Mouse (Mus musculus): Measurements from ENCODE around the gene Gpsm1. TPM values are rescaled to one million over a fixed set of nuclear protein-coding genes. Genes with fewer than 3 reads are reported as not detected.

Gpsm1 gene
- total and polyA plus RNA-seq, 2 experiments, result 0.74 to 1.9 TPM

DNA sequence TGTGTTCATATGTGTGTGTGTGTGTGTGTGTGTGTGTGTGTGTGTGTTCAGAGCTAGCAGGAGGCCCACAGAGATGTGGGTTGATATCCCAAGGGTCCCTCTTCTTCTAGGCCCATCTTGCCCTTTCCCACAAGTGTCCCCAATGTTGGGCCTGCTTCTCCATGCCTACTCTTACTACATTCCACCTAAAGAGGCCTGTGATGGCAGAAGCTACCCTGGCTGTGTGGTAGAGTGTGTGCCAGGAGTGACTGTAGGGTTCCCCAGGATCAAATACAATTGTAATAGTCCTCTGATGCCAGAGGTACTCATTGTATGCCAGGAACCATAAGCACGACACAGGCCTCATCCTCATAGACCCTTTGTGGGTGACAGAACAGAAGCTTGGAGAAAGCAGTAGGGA, 1.9 kb upstream of the Gpsm1 start:
- Histone ChIP-seq H3K36me3 (ENCODE audit: control insufficient read depth, insufficient read depth, low read length) (no peaks in the 10 kb centered on the region), H3K27me3 (ENCODE audit: control insufficient read depth, insufficient read depth, low read length) (no peaks in the 10 kb centered on the region), H3K4me1 (ENCODE audit: control insufficient read depth, insufficient read depth, low read length) (no peaks in the 10 kb centered on the region), H3K79me2 (ENCODE audit: control insufficient read depth, insufficient read depth, low read length) (no peaks in the 10 kb centered on the region), H3K9ac (ENCODE audit: low read depth, low read length) (no peak overlapping the region), H3K4me3 (ENCODE audit: insufficient read depth, low read depth, low read length) (no peak overlapping the region), H3K27ac (replicated peaks; ENCODE audit: insufficient read depth, low read depth, low read length) (no peak overlapping the region)
- 78% methylated on average over 1 of the region's 1 CpGs for WGBS
- TF ChIP-seq CTCF (IDR thresholded peaks at IDR 0.05; ENCODE audit: low read depth, low read length) (no peak), POLR2A (IDR thresholded peaks at IDR 0.05; ENCODE audit: extremely low read depth, insufficient read depth, low read length) (no peak)
- DNase-seq (ENCODE audit: extremely low read depth, low read depth, low spot score), result no peak

DNA sequence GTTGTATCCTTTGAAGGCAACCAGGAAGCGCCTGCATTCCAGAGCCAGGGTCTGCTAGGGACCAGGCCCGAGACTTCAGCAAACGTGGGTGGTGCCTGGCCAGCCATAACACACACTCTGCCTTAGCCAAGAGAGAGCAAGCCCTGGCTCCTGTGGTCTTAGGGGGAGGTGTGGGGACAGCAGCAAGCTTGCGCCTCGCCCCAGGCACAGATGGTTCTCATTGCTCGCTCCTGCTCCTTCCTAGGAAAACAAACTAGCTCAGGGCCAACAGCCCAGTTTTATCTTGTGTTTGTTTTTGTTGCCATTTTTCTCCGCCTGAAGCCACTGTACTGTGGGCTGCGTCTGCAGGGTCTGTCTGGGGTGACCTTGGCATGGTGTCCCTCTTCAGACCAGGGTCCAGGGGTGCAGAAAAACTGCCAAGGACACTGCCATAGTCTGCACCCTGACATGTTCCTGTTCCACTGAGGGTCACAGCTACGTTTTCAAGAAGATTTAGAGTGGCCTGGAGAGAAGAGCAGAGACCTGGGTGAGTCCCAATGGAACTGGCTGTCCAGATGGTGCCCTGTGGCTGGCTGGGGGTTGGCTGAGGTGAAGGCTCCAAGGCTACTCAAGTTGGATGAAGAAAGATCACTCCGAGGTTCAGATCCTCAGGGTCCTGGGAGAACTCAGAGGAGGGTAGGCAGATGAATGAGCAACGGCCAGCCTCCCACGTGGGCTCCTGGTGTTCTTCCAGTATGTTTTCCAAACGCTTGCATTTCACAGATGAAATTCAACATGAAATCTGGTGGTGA, 839 bp upstream of the Gpsm1 start:
- no peak overlapping the region for H3K4me3 ChIP-seq (ENCODE audit: insufficient read depth, low read depth, low read length)
- no peaks in the 10 kb centered on the region for H3K27me3 ChIP-seq (ENCODE audit: control insufficient read depth, insufficient read depth, low read length)
- TF ChIP-seq POLR2A (IDR thresholded peaks at IDR 0.05; ENCODE audit: extremely low read depth, insufficient read depth, low read length) (no peak), CTCF (IDR thresholded peaks at IDR 0.05; ENCODE audit: low read depth, low read length) (no peak)
- H3K36me3 ChIP-seq (ENCODE audit: control insufficient read depth, insufficient read depth, low read length), result no peaks in the 10 kb centered on the region
- 84% methylated on average over 13 of the region's 13 CpGs for WGBS
- no peaks in the 10 kb centered on the region for H3K4me1 ChIP-seq (ENCODE audit: control insufficient read depth, insufficient read depth, low read length)
- DNase-seq (ENCODE audit: extremely low read depth, low read depth, low spot score), result peak; percentile 23
- no peak overlapping the region for H3K9ac ChIP-seq (ENCODE audit: low read depth, low read length)
- peak overlapping the region; percentile 47 for H3K27ac ChIP-seq (replicated peaks; ENCODE audit: insufficient read depth, low read depth, low read length)
- H3K79me2 ChIP-seq (ENCODE audit: control insufficient read depth, insufficient read depth, low read length), result no peaks in the 10 kb centered on the region

DNA sequence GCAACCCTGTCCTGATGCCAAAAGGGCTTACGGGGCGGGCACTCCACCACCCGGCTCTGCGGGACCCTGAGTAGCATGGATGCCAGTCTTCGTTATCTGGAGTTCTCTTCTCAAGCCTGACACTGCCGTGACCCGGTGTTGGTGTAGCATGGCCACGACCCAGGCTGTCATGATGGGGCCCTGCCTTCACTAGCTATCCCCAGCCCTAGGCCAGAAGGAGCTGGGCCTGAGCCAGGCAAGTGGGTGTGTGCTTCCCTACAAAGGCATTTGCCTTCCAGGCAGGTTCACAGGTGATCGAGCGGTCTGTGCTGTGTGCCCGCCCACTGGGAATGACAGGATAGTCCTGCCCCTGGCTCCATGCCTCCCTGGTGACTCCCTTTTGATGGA, 603 bp downstream of the Gpsm1 start:
- no peaks in the 10 kb centered on the region for H3K36me3 ChIP-seq (ENCODE audit: control insufficient read depth, insufficient read depth, low read length)
- peak; percentile 8 for DNase-seq (ENCODE audit: extremely low read depth, low read depth, low spot score)
- no peak overlapping the region for H3K27ac ChIP-seq (replicated peaks; ENCODE audit: insufficient read depth, low read depth, low read length)
- WGBS, result 6% methylated on average over 11 of the region's 11 CpGs
- no peak for TF ChIP-seq POLR2A (IDR thresholded peaks at IDR 0.05; ENCODE audit: extremely low read depth, insufficient read depth, low read length)
- no peak for TF ChIP-seq CTCF (IDR thresholded peaks at IDR 0.05; ENCODE audit: low read depth, low read length)
- H3K4me1 ChIP-seq (ENCODE audit: control insufficient read depth, insufficient read depth, low read length), result no peaks in the 10 kb centered on the region
- H3K79me2 ChIP-seq (ENCODE audit: control insufficient read depth, insufficient read depth, low read length), result no peaks in the 10 kb centered on the region
- peak overlapping the region; percentile 74 for H3K9ac ChIP-seq (ENCODE audit: low read depth, low read length)
- no peaks in the 10 kb centered on the region for H3K27me3 ChIP-seq (ENCODE audit: control insufficient read depth, insufficient read depth, low read length)
- H3K4me3 ChIP-seq (ENCODE audit: insufficient read depth, low read depth, low read length), result peak overlapping the region; percentile 65

DNA sequence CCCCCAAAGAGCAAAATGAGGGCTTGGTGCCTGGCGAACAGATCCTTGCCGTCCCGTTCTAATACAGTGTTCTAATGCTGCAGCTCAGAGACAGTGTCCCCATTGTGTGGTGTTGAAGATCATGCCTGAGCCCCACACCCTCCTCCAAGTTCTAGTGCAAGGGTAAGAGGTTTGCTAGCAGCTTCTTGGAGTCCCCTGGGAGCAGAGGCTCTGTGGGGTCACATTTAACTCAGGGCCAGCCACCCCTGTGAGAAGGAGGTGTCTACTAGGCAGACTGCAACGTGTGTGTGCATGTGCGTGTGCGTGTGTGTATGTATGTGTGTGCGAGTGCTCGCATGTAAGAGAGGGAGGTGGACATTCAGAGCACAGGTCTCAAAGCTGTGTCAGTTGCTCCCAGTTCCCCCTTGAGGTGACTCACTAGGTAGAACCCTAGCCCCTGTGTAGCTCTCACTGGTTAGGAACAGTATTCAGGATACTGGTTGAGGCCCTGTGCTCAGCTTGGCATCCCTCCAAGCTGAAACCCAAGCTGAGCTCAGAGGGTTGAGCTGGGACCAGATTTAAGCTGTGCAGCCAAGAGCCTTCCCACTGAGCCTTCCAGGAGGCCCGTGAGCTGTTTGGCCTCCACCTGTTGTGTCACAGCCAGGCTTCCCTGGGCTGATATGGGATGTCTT, 1.4 kb downstream of the Gpsm1 start:
- no peak for TF ChIP-seq POLR2A (IDR thresholded peaks at IDR 0.05; ENCODE audit: extremely low read depth, insufficient read depth, low read length)
- TF ChIP-seq CTCF (IDR thresholded peaks at IDR 0.05; ENCODE audit: low read depth, low read length), result no peak
- H3K36me3 ChIP-seq (ENCODE audit: control insufficient read depth, insufficient read depth, low read length), result no peaks in the 10 kb centered on the region
- H3K9ac ChIP-seq (ENCODE audit: low read depth, low read length), result no peak overlapping the region

DNA sequence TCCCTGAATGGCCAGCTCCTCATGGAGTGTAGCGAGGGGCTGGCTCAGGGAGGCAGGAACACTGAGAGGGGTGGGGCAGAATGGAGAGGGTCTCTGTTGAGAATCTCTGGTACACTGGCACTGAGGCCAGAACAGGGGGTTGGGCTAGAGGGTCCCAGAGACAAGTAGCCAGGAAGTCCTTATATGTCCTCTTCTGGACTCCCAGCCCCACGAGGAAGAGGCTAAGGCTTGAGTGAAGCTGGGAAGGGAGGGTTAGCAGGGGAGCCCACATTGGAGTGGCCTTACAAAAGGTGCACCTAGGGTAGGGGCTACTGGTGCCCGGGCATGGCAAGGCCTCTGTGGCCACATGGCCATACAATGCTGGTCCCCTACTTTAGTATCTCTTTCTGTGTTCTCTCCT, 2.1 kb downstream of the Gpsm1 start:
- 78% methylated on average over 3 of the region's 3 CpGs for WGBS
- TF ChIP-seq CTCF (IDR thresholded peaks at IDR 0.05; ENCODE audit: low read depth, low read length), result no peak
- TF ChIP-seq POLR2A (IDR thresholded peaks at IDR 0.05; ENCODE audit: extremely low read depth, insufficient read depth, low read length), result no peak
- H3K79me2 ChIP-seq (ENCODE audit: control insufficient read depth, insufficient read depth, low read length), result no peaks in the 10 kb centered on the region
- no peaks in the 10 kb centered on the region for H3K36me3 ChIP-seq (ENCODE audit: control insufficient read depth, insufficient read depth, low read length)
- H3K4me3 ChIP-seq (ENCODE audit: insufficient read depth, low read depth, low read length), result no peak overlapping the region
- DNase-seq (ENCODE audit: extremely low read depth, low read depth, low spot score), result no peak
- H3K4me1 ChIP-seq (ENCODE audit: control insufficient read depth, insufficient read depth, low read length), result no peaks in the 10 kb centered on the region
- H3K27me3 ChIP-seq (ENCODE audit: control insufficient read depth, insufficient read depth, low read length), result no peaks in the 10 kb centered on the region
- H3K27ac ChIP-seq (replicated peaks; ENCODE audit: insufficient read depth, low read depth, low read length), result no peak overlapping the region
- H3K9ac ChIP-seq (ENCODE audit: low read depth, low read length), result no peak overlapping the region

More for the DNA sequence above, 1.4 kb downstream of the Gpsm1 start:
- Histone ChIP-seq H3K27ac (replicated peaks; ENCODE audit: insufficient read depth, low read depth, low read length) (no peak overlapping the region), H3K79me2 (ENCODE audit: control insufficient read depth, insufficient read depth, low read length) (no peaks in the 10 kb centered on the region), H3K4me3 (ENCODE audit: insufficient read depth, low read depth, low read length) (no peak overlapping the region), H3K4me1 (ENCODE audit: control insufficient read depth, insufficient read depth, low read length) (no peaks in the 10 kb centered on the region), H3K27me3 (ENCODE audit: control insufficient read depth, insufficient read depth, low read length) (no peaks in the 10 kb centered on the region)
- WGBS, result 83% methylated on average over 9 of the region's 9 CpGs
- DNase-seq (ENCODE audit: extremely low read depth, low read depth, low spot score), result no peak
